Mouse (Mus musculus) MEL (cell line): ENCODE data around the gene Med17.

Experiments used
- CTCF ChIP-seq, 3 experiments: IDR thresholded peaks in 2 of 3; conservative IDR thresholded peaks in 1 of 3; 2 replicates each; pipeline ENCODE4 v1.5.1; 2011 to 2012; ENCODE audit warnings: low read length in 3 of 3, low read depth in 2 of 3, mild to moderate bottlenecking in 2 of 3, improper control_type of control experiment in 1 of 3, inconsistent platforms in 1 of 3, mixed read lengths in 1 of 3, moderate library complexity in 1 of 3; ENCODE audit not compliant: control insufficient read depth in 1 of 3, insufficient read depth in 1 of 3, poor library complexity in 1 of 3, severe bottlenecking in 1 of 3
- POLR2A ChIP-seq, 2 experiments: IDR thresholded peaks; 2 replicates each; pipeline ENCODE4 v1.6.1; 2011 to 2012; ENCODE audit warnings: low read length in 2 of 2, mild to moderate bottlenecking in 2 of 2, control low read depth in 1 of 2, improper control_type of control experiment in 1 of 2, low read depth in 1 of 2, moderate library complexity in 1 of 2; ENCODE audit not compliant: control insufficient read depth in 1 of 2, insufficient read depth in 1 of 2, poor library complexity in 1 of 2
- RCOR1 ChIP-seq: IDR thresholded peaks from 2 replicates; pipeline ENCODE4 v1.6.1; 2012; ENCODE audit warnings: low read depth, mild to moderate bottlenecking, inconsistent platforms, low read length, improper control_type of control experiment

GRCm38 (mm10) chr9:15276855-15277254 is 2.9 kb downstream of the Med17 start:
- TF ChIP-seq POLR2A (IDR thresholded peaks at IDR 0.05; ENCODE audit: control insufficient read depth in 1 of 2, insufficient read depth in 1 of 2, low read depth in 1 of 2, low read length in 2 of 2, poor library complexity in 1 of 2) (no peak), RCOR1 (no peak), CTCF (IDR thresholded peaks at IDR 0.05 in 2 of 3, conservative IDR thresholded peaks at IDR 0.05 in 1 of 3; ENCODE audit: control insufficient read depth in 1 of 3, insufficient read depth in 1 of 3, low read depth in 2 of 3, low read length in 3 of 3, poor library complexity in 1 of 3, severe bottlenecking in 1 of 3) (no peak)
